Mouse (Mus musculus): ENCODE measurements at regions not wholly inside any gene's neighbourhood (a gene's known extent, or its start where the extent isn't known, plus 50 kb on each side); places are given as distances from the start of the nearest gene placed in this dataset.
A peak's percentile ranks its signal among the peaks of the same experiment; 100 is the strongest.

- DNase-seq (ENCODE audit: extremely low read depth, low read depth, low spot score) = no peak
Measured at GRCm38 (mm10) chr15:64434502-64434901, 374.2 kb upstream of the Fam49b start.

GRCm38 (mm10) chr15:64434908-64435307 is 374.6 kb upstream of the Fam49b start:
- DNase-seq (ENCODE audit: extremely low read depth, low read depth, low spot score) = no peak

GRCm38 (mm10) chr15:64445076-64445475 is 372.4 kb upstream of the Gm21798 start:
- no peak for DNase-seq (ENCODE audit: extremely low read depth, low read depth, low spot score)

- DNase-seq (ENCODE audit: extremely low read depth, low read depth, low spot score) = no peak
Measured at GRCm38 (mm10) chr15:64446411-64447072, 371.0 kb upstream of the Gm21798 start.

GRCm38 (mm10) chr15:64447239-64447952 is 370.1 kb upstream of the Gm21798 start:
- no peak for DNase-seq (ENCODE audit: extremely low read depth, low read depth, low spot score)

GRCm38 (mm10) chr15:64448581-64449140 is 368.8 kb upstream of the Gm21798 start:
- peak; percentile 71 for DNase-seq (ENCODE audit: extremely low read depth, low read depth, low spot score)

- no peak for DNase-seq (ENCODE audit: extremely low read depth, low read depth, low spot score)
Measured at GRCm38 (mm10) chr15:64470743-64471142, 346.8 kb upstream of the Gm21798 start.

- no peak for DNase-seq (ENCODE audit: extremely low read depth, low read depth, low spot score)
Measured at GRCm38 (mm10) chr15:64471597-64471996, 345.9 kb upstream of the Gm21798 start.

GRCm38 (mm10) chr15:64474236-64474635 is 343.3 kb upstream of the Gm21798 start:
- no peak for DNase-seq (ENCODE audit: extremely low read depth, low read depth, low spot score)

GRCm38 (mm10) chr15:64477131-64477530 is 340.4 kb upstream of the Gm21798 start:
- no peak for DNase-seq (ENCODE audit: extremely low read depth, low read depth, low spot score)

- DNase-seq (ENCODE audit: extremely low read depth, low read depth, low spot score) = no peak
Measured at GRCm38 (mm10) chr15:64480625-64481024, 336.9 kb upstream of the Gm21798 start.

GRCm38 (mm10) chr15:64481226-64481625 is 336.3 kb upstream of the Gm21798 start:
- no peak for DNase-seq (ENCODE audit: extremely low read depth, low read depth, low spot score)

- DNase-seq (ENCODE audit: extremely low read depth, low read depth, low spot score) = no peak
Measured at GRCm38 (mm10) chr15:64482960-64483359, 334.5 kb upstream of the Gm21798 start.

GRCm38 (mm10) chr15:64487801-64488200 is 329.7 kb upstream of the Gm21798 start:
- DNase-seq (ENCODE audit: extremely low read depth, low read depth, low spot score) = no peak

- no peak for DNase-seq (ENCODE audit: extremely low read depth, low read depth, low spot score)
Measured at GRCm38 (mm10) chr15:64500783-64501182, 316.7 kb upstream of the Gm21798 start.

- no peak for DNase-seq (ENCODE audit: extremely low read depth, low read depth, low spot score)
Measured at GRCm38 (mm10) chr15:64501479-64501878, 316.0 kb upstream of the Gm21798 start.

- DNase-seq (ENCODE audit: extremely low read depth, low read depth, low spot score) = no peak
Measured at GRCm38 (mm10) chr15:64504751-64505150, 312.7 kb upstream of the Gm21798 start.

- no peak for DNase-seq (ENCODE audit: extremely low read depth, low read depth, low spot score)
Measured at GRCm38 (mm10) chr15:64510649-64511048, 306.8 kb upstream of the Gm21798 start.

GRCm38 (mm10) chr15:64511176-64511575 is 306.3 kb upstream of the Gm21798 start:
- no peak for DNase-seq (ENCODE audit: extremely low read depth, low read depth, low spot score)

GRCm38 (mm10) chr15:64512615-64513014 is 304.9 kb upstream of the Gm21798 start:
- DNase-seq (ENCODE audit: extremely low read depth, low read depth, low spot score) = no peak

- DNase-seq (ENCODE audit: extremely low read depth, low read depth, low spot score) = no peak
Measured at GRCm38 (mm10) chr15:64513501-64514097, 303.9 kb upstream of the Gm21798 start.

GRCm38 (mm10) chr15:64515179-64515578 is 302.3 kb upstream of the Gm21798 start:
- no peak for DNase-seq (ENCODE audit: extremely low read depth, low read depth, low spot score)

Data from fat pad, adult 2 months (tissue).